Mouse (Mus musculus) neural tube, embryonic 10.5 days (tissue): ENCODE measurements around the gene Hacd4.

ENCODE experiments used
- DNase-seq: peaks from one replicate; pipeline ENCODE4 v3.0.0-alpha.2; 2017; ENCODE audit warnings: low spot score; ENCODE audit errors: extremely low spot score

Gene Hacd4

DNA sequence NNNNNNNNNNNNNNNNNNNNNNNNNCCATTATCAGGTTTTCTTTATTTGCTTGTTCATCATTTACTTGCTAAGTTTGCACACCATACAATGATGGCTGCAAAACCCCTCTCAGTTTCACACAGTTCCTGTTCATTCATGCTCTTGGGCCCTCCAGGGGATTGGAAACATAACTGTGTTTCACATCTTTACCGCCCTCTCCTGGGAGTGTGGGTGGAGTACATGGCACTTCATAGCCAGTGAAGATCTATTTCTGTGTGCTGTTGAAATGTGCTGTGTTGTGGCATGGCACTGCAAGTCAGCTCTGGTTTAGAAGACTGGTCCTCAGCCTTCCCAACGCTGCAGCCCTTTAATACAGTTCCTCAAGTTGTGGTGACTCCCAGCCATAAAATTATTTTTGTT lies 82.1 kb downstream of the Hacd4 start:
- DNase-seq: no peak

DNA sequence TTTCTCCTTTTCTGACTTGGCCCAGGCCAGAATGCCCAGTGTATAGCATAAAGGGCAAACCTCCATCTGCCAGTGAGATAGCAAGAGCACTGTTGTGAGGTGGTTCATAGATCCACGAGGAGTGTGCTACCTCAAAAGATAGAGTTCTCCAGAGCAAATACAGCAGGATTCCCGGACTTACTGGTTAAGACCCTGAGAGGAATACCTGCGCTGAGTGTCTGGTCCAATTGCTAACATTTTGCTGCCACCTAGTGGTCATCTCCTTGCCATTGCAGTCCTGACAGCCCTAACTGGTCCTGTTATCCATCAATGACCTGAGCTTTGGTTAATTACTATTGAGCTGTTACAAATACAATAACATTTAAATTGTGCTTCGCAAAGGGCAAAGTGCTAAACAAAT lies 87.8 kb downstream of the Hacd4 start:
- DNase-seq: peak; percentile 64
